Mouse (Mus musculus): ENCODE results near the gene Retreg3. TPM values are rescaled to one million over a fixed set of nuclear protein-coding genes. Genes with fewer than 3 reads are reported as not detected.
"Not testable (repeated sequence)": the region's sequence is repeated elsewhere in the genome, so short reads cannot be mapped to it uniquely, and the experiment has no call there.

The Retreg3 gene
- polyA plus RNA-seq, 1 experiment from 2014 or later: 12.3 TPM

- Histone ChIP-seq H3K9me3 (ENCODE audit: control insufficient read depth) (no peaks in the 10 kb centered on the region), H3K4me1 (replicated peaks; ENCODE audit: control insufficient read depth, insufficient read depth, low read length) (peaks cover 5% of the 10 kb centered on the region; the same call in 1 of the 2 replicates), H3K27ac (ENCODE audit: low read depth, low read length) (no peak overlapping the region), H3K4me3 (ENCODE audit: low read depth, low read length) (no peak overlapping the region), H3K27me3 (replicated peaks; ENCODE audit: control insufficient read depth, insufficient read depth, low read length) (no peaks in the 10 kb centered on the region), H3K9ac (ENCODE audit: low read depth, low read length) (no peak overlapping the region), H3K36me3 (ENCODE audit: control insufficient read depth, insufficient read depth) (peaks cover 5% of the 10 kb centered on the region), H3K4me2 (replicated peaks; ENCODE audit: low read depth) (no peak overlapping the region)
- no peak for ATAC-seq
- TF ChIP-seq CTCF (IDR thresholded peaks at IDR 0.05; ENCODE audit: low read depth): no peak
- WGBS: 85% methylated on average over 2 of the region's 2 CpGs
Measured at GRCm38 (mm10) chr11:101131187-101131586, 11.5 kb upstream of the Retreg3 start.

GRCm38 (mm10) chr11:101130056-101130756 is 10.5 kb upstream of the Retreg3 start:
- peaks cover 5% of the 10 kb centered on the region; the same call in 1 of the 2 replicates for H3K4me1 ChIP-seq (replicated peaks; ENCODE audit: control insufficient read depth, insufficient read depth, low read length)
- no peaks in the 10 kb centered on the region for H3K27me3 ChIP-seq (replicated peaks; ENCODE audit: control insufficient read depth, insufficient read depth, low read length)
- 28% methylated on average over 18 of the region's 18 CpGs for WGBS
- no peak overlapping the region for H3K4me3 ChIP-seq (ENCODE audit: low read depth, low read length)
- H3K4me2 ChIP-seq (replicated peaks; ENCODE audit: low read depth): 0 out of 2 replicates have a peak overlapping the region, but pooled peaks have one; percentile 21
- no peak overlapping the region for H3K9ac ChIP-seq (ENCODE audit: low read depth, low read length)
- H3K27ac ChIP-seq (ENCODE audit: low read depth, low read length): no peak overlapping the region
- ATAC-seq: peak; percentile 57; the same call in 1 of the 2 replicates
- TF ChIP-seq CTCF (IDR thresholded peaks at IDR 0.05; ENCODE audit: low read depth): no peak
- peaks cover 15% of the 10 kb centered on the region for H3K36me3 ChIP-seq (ENCODE audit: control insufficient read depth, insufficient read depth)
- H3K9me3 ChIP-seq (ENCODE audit: control insufficient read depth): no peaks in the 10 kb centered on the region

GRCm38 (mm10) chr11:101128996-101129577 is 9.4 kb upstream of the Retreg3 start:
- peaks cover 15% of the 10 kb centered on the region for H3K36me3 ChIP-seq (ENCODE audit: control insufficient read depth, insufficient read depth)
- H3K4me3 ChIP-seq (ENCODE audit: low read depth, low read length): no peak overlapping the region
- TF ChIP-seq CTCF (IDR thresholded peaks at IDR 0.05; ENCODE audit: low read depth): no peak
- H3K4me2 ChIP-seq (replicated peaks; ENCODE audit: low read depth): no peak overlapping the region
- no peak overlapping the region for H3K27ac ChIP-seq (ENCODE audit: low read depth, low read length)
- peaks cover 5% of the 10 kb centered on the region; the same call in 1 of the 2 replicates for H3K4me1 ChIP-seq (replicated peaks; ENCODE audit: control insufficient read depth, insufficient read depth, low read length)
- no peaks in the 10 kb centered on the region for H3K27me3 ChIP-seq (replicated peaks; ENCODE audit: control insufficient read depth, insufficient read depth, low read length)
- no peak for ATAC-seq
- WGBS: 84% methylated on average over 11 of the region's 11 CpGs
- no peak overlapping the region for H3K9ac ChIP-seq (ENCODE audit: low read depth, low read length)
- H3K9me3 ChIP-seq (ENCODE audit: control insufficient read depth): no peaks in the 10 kb centered on the region

GRCm38 (mm10) chr11:101127075-101127474 is 7.4 kb upstream of the Retreg3 start:
- Histone ChIP-seq H3K4me1 (replicated peaks; ENCODE audit: control insufficient read depth, insufficient read depth, low read length) (peaks cover 5% of the 10 kb centered on the region; the same call in 1 of the 2 replicates), H3K36me3 (ENCODE audit: control insufficient read depth, insufficient read depth) (peaks cover 27% of the 10 kb centered on the region), H3K27ac (ENCODE audit: low read depth, low read length) (no peak overlapping the region), H3K27me3 (replicated peaks; ENCODE audit: control insufficient read depth, insufficient read depth, low read length) (no peaks in the 10 kb centered on the region), H3K4me3 (ENCODE audit: low read depth, low read length) (no peak overlapping the region), H3K4me2 (replicated peaks; ENCODE audit: low read depth) (no peak overlapping the region), H3K9me3 (ENCODE audit: control insufficient read depth) (no peaks in the 10 kb centered on the region), H3K9ac (ENCODE audit: low read depth, low read length) (no peak overlapping the region)
- WGBS: 71% methylated on average over 1 of the region's 1 CpGs
- no peak for ATAC-seq
- peak; percentile 44 for TF ChIP-seq CTCF (IDR thresholded peaks at IDR 0.05; ENCODE audit: low read depth)

- not testable (repeated sequence) for H3K9ac ChIP-seq (ENCODE audit: low read depth, low read length); H3K27me3 ChIP-seq (replicated peaks; ENCODE audit: control insufficient read depth, insufficient read depth, low read length); H3K27ac ChIP-seq (ENCODE audit: low read depth, low read length); H3K4me1 ChIP-seq (replicated peaks; ENCODE audit: control insufficient read depth, insufficient read depth, low read length); H3K4me2 ChIP-seq (replicated peaks; ENCODE audit: low read depth); ATAC-seq; H3K4me3 ChIP-seq (ENCODE audit: low read depth, low read length); H3K9me3 ChIP-seq (ENCODE audit: control insufficient read depth)
- H3K36me3 ChIP-seq (ENCODE audit: control insufficient read depth, insufficient read depth): peaks cover 27% of the 10 kb centered on the region
- 95% methylated on average over 7 of the region's 9 CpGs for WGBS
Measured at GRCm38 (mm10) chr11:101125008-101125407, 5.3 kb upstream of the Retreg3 start.

GRCm38 (mm10) chr11:101124494-101124893 is 4.8 kb upstream of the Retreg3 start:
- H3K4me3 ChIP-seq (ENCODE audit: low read depth, low read length); H3K9ac ChIP-seq (ENCODE audit: low read depth, low read length); H3K9me3 ChIP-seq (ENCODE audit: control insufficient read depth); H3K27me3 ChIP-seq (replicated peaks; ENCODE audit: control insufficient read depth, insufficient read depth, low read length); H3K27ac ChIP-seq (ENCODE audit: low read depth, low read length); ATAC-seq; H3K4me2 ChIP-seq (replicated peaks; ENCODE audit: low read depth); H3K4me1 ChIP-seq (replicated peaks; ENCODE audit: control insufficient read depth, insufficient read depth, low read length): not testable (repeated sequence)
- WGBS: 94% methylated on average over 8 of the region's 8 CpGs
- H3K36me3 ChIP-seq (ENCODE audit: control insufficient read depth, insufficient read depth): peaks cover 27% of the 10 kb centered on the region
